Mouse (Mus musculus): ENCODE measurements around the gene Rasgrp1.

Gene Rasgrp1

GRCm38 (mm10) chr2:117335552-117336188, 7.1 kb downstream of the Rasgrp1 start:
- no peak for DNase-seq (ENCODE audit: low read depth, low spot score)

- no peak for DNase-seq (ENCODE audit: low read depth, low spot score)
These were observed 11.2 kb downstream of the Rasgrp1 start for GRCm38 (mm10) chr2:117331634-117332033.

- no peak for DNase-seq (ENCODE audit: low read depth, low spot score)
These were observed 14.1 kb downstream of the Rasgrp1 start for GRCm38 (mm10) chr2:117328521-117329285.

GRCm38 (mm10) chr2:117322399-117322798, 20.4 kb downstream of the Rasgrp1 start:
- DNase-seq (ENCODE audit: low read depth, low spot score) = no peak

- no peak for DNase-seq (ENCODE audit: low read depth, low spot score)
These were observed 21.6 kb downstream of the Rasgrp1 start for GRCm38 (mm10) chr2:117321231-117321630.

GRCm38 (mm10) chr2:117318991-117319390, 23.8 kb downstream of the Rasgrp1 start:
- DNase-seq (ENCODE audit: low read depth, low spot score) = no peak

- DNase-seq (ENCODE audit: low read depth, low spot score) = no peak
These were observed 29.1 kb downstream of the Rasgrp1 start for GRCm38 (mm10) chr2:117313586-117314235.

- DNase-seq (ENCODE audit: low read depth, low spot score) = no peak
These were observed 30.3 kb downstream of the Rasgrp1 start for GRCm38 (mm10) chr2:117312441-117312895.

GRCm38 (mm10) chr2:117312030-117312429, 30.8 kb downstream of the Rasgrp1 start:
- no peak for DNase-seq (ENCODE audit: low read depth, low spot score)

- DNase-seq (ENCODE audit: low read depth, low spot score) = no peak
These were observed 31.5 kb downstream of the Rasgrp1 start for GRCm38 (mm10) chr2:117311349-117311748.

GRCm38 (mm10) chr2:117309046-117309445, 33.8 kb downstream of the Rasgrp1 start:
- no peak for DNase-seq (ENCODE audit: low read depth, low spot score)

GRCm38 (mm10) chr2:117307959-117308358, 34.8 kb downstream of the Rasgrp1 start:
- DNase-seq (ENCODE audit: low read depth, low spot score) = no peak

GRCm38 (mm10) chr2:117304941-117305340, 37.9 kb downstream of the Rasgrp1 start:
- DNase-seq (ENCODE audit: low read depth, low spot score) = no peak

- no peak for DNase-seq (ENCODE audit: low read depth, low spot score)
These were observed 39.1 kb downstream of the Rasgrp1 start for GRCm38 (mm10) chr2:117303391-117304350.

- no peak for DNase-seq (ENCODE audit: low read depth, low spot score)
These were observed 43.0 kb downstream of the Rasgrp1 start for GRCm38 (mm10) chr2:117299596-117300448.

- no peak for DNase-seq (ENCODE audit: low read depth, low spot score)
These were observed 54.5 kb downstream of the Rasgrp1 start for GRCm38 (mm10) chr2:117288291-117288690.

GRCm38 (mm10) chr2:117263786-117264408, 78.9 kb downstream of the Rasgrp1 start:
- DNase-seq (ENCODE audit: low read depth, low spot score) = peak; percentile 11

GRCm38 (mm10) chr2:117262184-117262583, 80.6 kb downstream of the Rasgrp1 start:
- DNase-seq (ENCODE audit: low read depth, low spot score) = no peak

- DNase-seq (ENCODE audit: low read depth, low spot score) = no peak
These were observed 85.2 kb downstream of the Rasgrp1 start for GRCm38 (mm10) chr2:117257617-117258016.

GRCm38 (mm10) chr2:117255415-117255814, 87.4 kb downstream of the Rasgrp1 start:
- no peak for DNase-seq (ENCODE audit: low read depth, low spot score)
